In the genomic region with DNA sequence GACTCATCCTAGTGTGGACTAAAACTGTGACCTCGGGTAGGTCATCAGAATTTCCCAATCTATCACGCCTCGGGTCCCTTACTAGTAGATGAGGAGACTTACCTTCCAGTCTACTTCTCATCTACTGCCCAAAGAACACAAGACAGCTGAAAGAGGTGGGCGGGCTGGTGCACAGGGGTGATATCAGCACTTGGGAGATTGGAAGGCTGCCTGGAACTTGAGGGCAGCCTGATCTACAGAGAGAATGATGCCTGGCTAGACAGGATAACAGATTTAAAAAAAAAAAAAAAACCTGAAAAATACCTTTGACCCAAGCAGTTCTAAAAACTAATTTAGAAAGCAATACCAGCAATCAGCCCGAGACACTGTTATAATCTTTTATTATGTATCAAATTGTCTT, we compare ENCODE assay signal across 20 mouse cellular contexts. TPM values are rescaled to one million over a fixed set of nuclear protein-coding genes. Genes with fewer than 3 reads are reported as not detected.
A peak's percentile ranks its signal among the peaks of the same experiment; 100 is the strongest.
DNase-seq lines count a peak whose midpoint lies in the region; ATAC-seq lines count a peak whose summit lies in the region.
"Had no signal": no experiment of that assay in that cellular context is flagged by ENCODE, and none has a peak within 500 bp of the region (broad histone marks: within the 10 kb centered on the region; RNA-seq: fewer than 3 reads in every experiment).

No protein-coding gene starts in this region.

- H3K36me3 ChIP-seq in liver, embryonic 11.5 days (ENCODE audit: control insufficient read depth, insufficient read depth, low read length), result no peaks in the 10 kb centered on the region
- peaks cover 19% of the 10 kb centered on the region; the same call in 1 of the 2 replicates for H3K36me3 ChIP-seq in liver, embryonic 12.5 days
- H3K36me3 ChIP-seq in liver, embryonic 16.5 days (ENCODE audit: control insufficient read depth, insufficient read depth), result no peaks in the 10 kb centered on the region
- peaks cover 11% of the 10 kb centered on the region; the same call in 1 of the 2 replicates for H3K36me3 ChIP-seq in kidney, embryonic 14.5 days (ENCODE audit: control insufficient read depth, insufficient read depth, low read length)
- H3K36me3 ChIP-seq: G1E; hindbrain, embryonic 15.5 days had no signal

- H3K4me1 ChIP-seq in liver, embryonic 11.5 days (replicated peaks; ENCODE audit: control insufficient read depth, insufficient read depth, low read length), result peaks cover 5% of the 10 kb centered on the region; the same call in 1 of the 2 replicates
- H3K4me1 ChIP-seq in liver, embryonic 12.5 days, result peaks cover 12% of the 10 kb centered on the region
- peaks cover 3% of the 10 kb centered on the region; the same call in 1 of the 2 replicates for H3K4me1 ChIP-seq in liver, embryonic 16.5 days (ENCODE audit: control insufficient read depth, low read depth, low read length)
- H3K4me1 ChIP-seq in kidney, embryonic 14.5 days (ENCODE audit: control insufficient read depth, insufficient read depth, low read length), result 0 out of 2 replicates have a peak, but pooled peaks cover 3% of the 10 kb centered on the region

- no peak overlapping the region for H3K27ac ChIP-seq in liver, embryonic 11.5 days (ENCODE audit: low read depth, low read length)
- no peak overlapping the region for H3K27ac ChIP-seq in liver, embryonic 12.5 days
- H3K27ac ChIP-seq in liver, embryonic 16.5 days (ENCODE audit: low read length), result no peak overlapping the region
- no peak overlapping the region for H3K27ac ChIP-seq in kidney, embryonic 14.5 days (ENCODE audit: low read depth, low read length)
- H3K27ac ChIP-seq: embryonic facial prominence, embryonic 13.5 days; forebrain, embryonic 12.5 days; hindbrain, embryonic 15.5 days had no signal

- DNase-seq in liver, embryonic 11.5 days (ENCODE audit: low spot score), result no peak
- no peak for DNase-seq in liver
- no peak for DNase-seq in cerebellum, postnatal 10 days
- no peak for DNase-seq in heart, adult 8-10 months (ENCODE audit: low spot score)
- DNase-seq: adrenal gland, adult 2 months; adrenal gland, postnatal 36 days; cerebellum, adult 2 months; cerebellum, postnatal 25 days; forebrain, postnatal 0 days; heart, adult 18-20 months; heart, postnatal 36 days had no signal

- H3K4me3 ChIP-seq in liver, embryonic 11.5 days (ENCODE audit: low read depth, low read length), result no peak overlapping the region
- H3K4me3 ChIP-seq in liver, embryonic 12.5 days, result no peak overlapping the region
- no peak overlapping the region for H3K4me3 ChIP-seq in liver, embryonic 16.5 days (ENCODE audit: low read depth, low read length)
- no peak overlapping the region for H3K4me3 ChIP-seq in kidney, embryonic 14.5 days (ENCODE audit: low read length)
- H3K4me3 ChIP-seq: embryonic facial prominence, embryonic 13.5 days; forebrain, embryonic 12.5 days; heart, embryonic 12.5 days; hindbrain, embryonic 15.5 days had no signal

- no peak overlapping the region for H3K4me2 ChIP-seq in liver, embryonic 11.5 days
- H3K4me2 ChIP-seq in liver, embryonic 12.5 days, result no peak overlapping the region
- no peak overlapping the region for H3K4me2 ChIP-seq in liver, embryonic 16.5 days (ENCODE audit: low read depth, low read length)
- H3K4me2 ChIP-seq in kidney, embryonic 14.5 days (replicated peaks; ENCODE audit: low read depth, low read length), result no peak overlapping the region
- H3K4me2 ChIP-seq: embryonic facial prominence, embryonic 13.5 days; forebrain, embryonic 12.5 days; heart, embryonic 12.5 days; hindbrain, embryonic 15.5 days had no signal

- H3K27me3 ChIP-seq in liver, embryonic 11.5 days (replicated peaks; ENCODE audit: control insufficient read depth, insufficient read depth, low read length), result no peaks in the 10 kb centered on the region
- no peaks in the 10 kb centered on the region for H3K27me3 ChIP-seq in liver, embryonic 12.5 days (replicated peaks)
- no peaks in the 10 kb centered on the region for H3K27me3 ChIP-seq in liver, embryonic 16.5 days (ENCODE audit: control insufficient read depth, insufficient read depth, low read depth, low read length)
- no peaks in the 10 kb centered on the region for H3K27me3 ChIP-seq in kidney, embryonic 14.5 days (ENCODE audit: control insufficient read depth, insufficient read depth, low read length)
- H3K27me3 ChIP-seq: embryonic facial prominence, embryonic 13.5 days; forebrain, embryonic 12.5 days; heart, embryonic 12.5 days; hindbrain, embryonic 15.5 days had no signal

- H3K9ac ChIP-seq in liver, embryonic 11.5 days (ENCODE audit: low read depth, low read length), result no peak overlapping the region
- H3K9ac ChIP-seq in liver, embryonic 12.5 days, result no peak overlapping the region
- H3K9ac ChIP-seq in liver, embryonic 16.5 days (ENCODE audit: low read depth, low read length), result no peak overlapping the region
- H3K9ac ChIP-seq in kidney, embryonic 14.5 days (ENCODE audit: low read depth, low read length), result no peak overlapping the region
- H3K9ac ChIP-seq: embryonic facial prominence, embryonic 13.5 days; forebrain, embryonic 12.5 days; forebrain, postnatal 0 days; heart, embryonic 12.5 days; hindbrain, embryonic 15.5 days had no signal

- whole genome bisulfite sequencing in liver, embryonic 11.5 days, result 68% methylated on average over 5 of the region's 5 CpGs
- 51% methylated on average over 5 of the region's 5 CpGs for WGBS in liver, embryonic 12.5 days (ENCODE audit: insufficient replicate concordance)
- 41% methylated on average over 5 of the region's 5 CpGs for WGBS in liver, embryonic 16.5 days (ENCODE audit: insufficient replicate concordance)
- WGBS in kidney, embryonic 14.5 days, result 90% methylated on average over 5 of the region's 5 CpGs

- ATAC-seq in liver, embryonic 11.5 days (replicated peaks; ENCODE audit: low FRiP score), result peak; percentile 64; the same call in 1 of the 2 replicates
- ATAC-seq in liver, embryonic 12.5 days, result peak; percentile 68; the same call in 1 of the 2 replicates
- peak; percentile 64; the same call in 1 of the 2 replicates for ATAC-seq in liver, embryonic 16.5 days (ENCODE audit: low read depth)
- no peak for ATAC-seq in kidney, embryonic 14.5 days (ENCODE audit: low FRiP score, low TSS enrichment)
- ATAC-seq: CD4-positive, CD25-positive, alpha-beta regulatory T cell, adult 4 months; forebrain, postnatal 0 days had no signal

- H3K9me3 ChIP-seq in liver, embryonic 11.5 days (ENCODE audit: control insufficient read depth, low read length), result no peaks in the 10 kb centered on the region
- no peaks in the 10 kb centered on the region for H3K9me3 ChIP-seq in liver, embryonic 12.5 days (replicated peaks)
- H3K9me3 ChIP-seq in liver, embryonic 16.5 days (replicated peaks; ENCODE audit: control insufficient read depth, low read length), result no peaks in the 10 kb centered on the region
- no peaks in the 10 kb centered on the region for H3K9me3 ChIP-seq in kidney, embryonic 14.5 days (ENCODE audit: control insufficient read depth, low read length)
- H3K9me3 ChIP-seq: embryonic facial prominence, embryonic 13.5 days; forebrain, embryonic 12.5 days; heart, embryonic 12.5 days; hindbrain, embryonic 15.5 days had no signal

RNA-seq across cellular contexts. Expression of a gene that starts 34.7 kb away (rescaled TPM):
- polyA plus RNA-seq in liver, embryonic 11.5 days (2014; fragmentation: Nextera tagmentation; extraction: Ambion mirVana), result 111 and 113 TPM in 2 replicates
- 88.3 and 93.3 TPM in 2 replicates for polyA plus RNA-seq in liver, embryonic 12.5 days (2016; fragmentation: Nextera tagmentation; extraction: Ambion mirVana)
- 165 and 168 TPM in 2 replicates for polyA plus RNA-seq in liver, embryonic 16.5 days (2015; fragmentation: Nextera tagmentation; extraction: Ambion mirVana)
- polyA plus RNA-seq in kidney, embryonic 14.5 days (2014; fragmentation: Nextera tagmentation; extraction: Ambion mirVana), result 116 and 118 TPM in 2 replicates
- 10 to 100 TPM; 39.4 to 57.8 (median 46.4) TPM for total RNA-seq in heart, adult 8-10 months (2022)
- total RNA-seq: G1E had no signal
- polyA plus RNA-seq: G1E had no signal
